Mouse (Mus musculus) frontal cortex, postnatal 10 days (tissue): Measurements from ENCODE around the gene Prkaa1.
"Not testable (repeated sequence)": the region's sequence is repeated elsewhere in the genome, so short reads cannot be mapped to it uniquely, and the experiment has no call there.

Source experiments
- DNase-seq, 2 experiments: peaks; one replicate each; pipeline ENCODE4 v3.0.0; 2022; ENCODE audit warnings: low spot score in 2 of 2, mixed read lengths in 1 of 2

Gene Prkaa1

DNA sequence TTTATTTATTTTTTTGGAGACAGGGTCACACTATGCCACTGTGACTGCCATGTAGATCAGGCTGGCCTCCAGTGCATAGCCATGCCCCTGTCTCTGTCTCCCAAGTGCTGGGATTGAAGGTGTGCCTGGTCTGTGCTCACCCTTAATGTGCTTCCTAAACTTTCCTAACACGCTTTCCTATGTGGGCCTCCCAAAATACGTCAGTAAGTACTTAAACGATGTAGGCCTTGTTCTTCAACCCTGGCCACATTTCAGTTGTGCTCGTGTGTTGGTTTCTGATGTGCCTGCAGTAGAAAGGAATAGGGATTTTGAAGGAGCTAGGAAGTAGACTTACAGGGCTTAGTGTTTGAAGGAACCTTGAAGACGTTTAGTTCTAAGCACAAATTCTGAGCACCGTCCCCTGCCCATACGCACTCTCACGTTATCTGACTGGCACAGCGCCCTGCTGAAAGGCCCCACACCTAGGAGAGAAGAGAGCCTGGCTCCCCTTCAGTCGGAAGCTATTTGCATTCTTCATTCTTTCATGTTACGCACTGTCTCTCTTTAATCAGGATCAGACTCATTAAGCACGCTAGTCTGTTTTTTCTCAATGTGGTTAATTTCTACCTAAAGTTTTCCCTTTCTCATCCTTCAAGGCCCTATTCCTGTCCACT is 21.6 kb downstream of the Prkaa1 start:
- no peak for DNase-seq

DNA sequence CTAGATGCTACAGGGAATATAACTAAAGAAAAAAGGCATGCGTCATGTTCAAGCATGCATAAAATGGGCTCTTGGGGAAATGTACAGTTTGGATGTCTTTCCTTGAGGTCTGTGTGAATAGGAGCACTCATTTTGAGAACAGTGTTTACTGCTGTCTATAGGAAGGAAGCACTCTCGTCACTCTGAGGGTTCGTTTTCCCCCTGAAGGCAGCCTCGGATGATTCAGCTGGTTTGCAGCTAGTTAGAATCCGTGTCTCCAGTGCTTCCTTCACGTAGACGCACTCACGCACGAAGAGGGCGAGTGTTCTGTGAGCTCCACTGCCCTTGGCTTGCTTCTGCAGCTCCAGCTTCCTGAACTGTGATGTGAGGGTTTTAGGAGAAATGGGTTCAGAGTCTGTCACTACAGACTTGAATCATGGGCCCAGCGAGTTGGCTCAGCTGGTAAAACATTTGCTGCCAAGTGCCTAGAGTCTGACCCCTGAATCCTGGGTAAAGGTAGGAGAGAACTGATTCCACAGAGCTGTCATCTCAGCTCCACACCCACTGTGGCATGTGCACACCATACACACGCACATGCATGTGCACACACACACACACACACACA is 29.7 kb downstream of the Prkaa1 start:
- DNase-seq = no peak

DNA sequence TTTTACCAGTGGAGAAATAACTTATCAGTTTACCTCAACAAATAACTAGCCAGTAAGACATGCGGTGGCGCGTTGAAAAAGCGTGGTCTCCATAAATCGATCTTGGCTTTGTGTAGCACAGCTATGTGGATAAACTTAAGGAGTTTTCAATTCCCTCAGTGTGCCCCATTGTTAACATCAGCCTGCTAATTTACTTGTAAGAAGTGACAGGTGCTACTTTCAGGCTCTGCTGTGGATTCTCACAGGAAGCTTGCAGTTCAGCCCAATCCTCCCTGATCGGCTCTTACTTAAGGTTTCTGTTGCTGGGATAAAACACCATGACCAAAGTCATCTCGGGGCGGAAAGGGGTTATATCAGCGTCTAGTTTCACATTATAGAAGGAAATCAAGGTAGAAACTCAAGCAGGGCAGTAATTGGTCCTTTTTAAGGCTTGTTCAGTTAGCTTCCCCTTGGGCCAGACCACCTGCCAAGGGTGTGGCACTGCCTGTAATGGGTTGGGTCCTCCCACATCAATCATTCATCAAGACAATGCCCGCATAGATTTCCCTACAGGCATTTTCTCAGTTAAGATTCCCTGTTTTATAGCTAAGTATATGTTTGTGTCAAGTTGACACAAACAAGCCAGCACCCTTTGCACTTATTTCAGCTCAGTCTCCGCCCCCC is 41.1 kb downstream of the Prkaa1 start:
- no peak for DNase-seq

DNA sequence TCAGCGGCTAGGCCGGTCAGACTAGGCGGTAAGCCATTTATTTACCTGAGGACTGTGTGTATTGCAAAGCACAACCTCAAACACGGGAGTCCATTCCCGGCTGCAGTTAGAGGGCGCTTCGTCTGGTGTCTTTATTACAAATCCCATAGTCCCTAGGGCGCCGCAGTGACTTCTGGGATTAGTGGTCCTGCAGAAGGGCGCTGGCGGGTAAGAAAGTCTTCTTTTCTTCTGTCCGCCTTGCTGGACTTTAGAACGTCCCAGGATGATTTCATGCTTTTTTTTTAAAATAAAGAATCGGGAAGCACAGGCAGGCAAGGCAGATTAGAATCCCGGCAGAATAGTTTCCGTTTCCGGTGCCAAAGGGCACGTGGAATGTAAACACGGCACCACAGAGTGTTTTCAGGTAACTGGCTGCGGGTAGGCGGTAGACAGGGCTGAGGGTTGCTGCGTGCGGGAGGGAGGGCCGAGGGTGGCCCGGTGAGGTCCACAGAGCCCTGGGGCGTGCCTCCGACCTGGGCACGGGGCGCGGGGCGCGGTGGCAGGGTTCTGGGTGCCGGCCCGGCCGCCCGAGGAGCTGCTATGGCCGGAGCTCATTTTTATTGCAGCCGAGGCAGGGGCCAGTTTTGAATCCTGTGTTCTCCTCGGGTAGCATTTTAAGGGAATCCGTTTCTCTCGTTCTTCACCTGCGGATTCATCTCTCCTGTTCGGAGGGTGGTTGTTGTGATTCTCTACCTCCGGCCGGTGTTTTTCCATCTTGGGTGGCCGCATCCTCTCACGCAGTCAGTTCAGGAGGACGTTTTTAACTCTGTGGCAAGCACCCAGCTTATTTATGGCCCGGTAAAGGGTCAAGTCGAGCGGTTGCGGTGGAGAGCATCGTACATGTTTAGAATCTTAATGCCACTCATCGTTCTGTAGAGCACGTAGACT is 42.0 kb downstream of the Prkaa1 start, which contains the start of gene Ttc33:
Gene Ttc33, plus strand, starts transcription at position 160 of the 927 bp plus-strand sequence.
- peak; percentile 55 to 72 for DNase-seq

DNA sequence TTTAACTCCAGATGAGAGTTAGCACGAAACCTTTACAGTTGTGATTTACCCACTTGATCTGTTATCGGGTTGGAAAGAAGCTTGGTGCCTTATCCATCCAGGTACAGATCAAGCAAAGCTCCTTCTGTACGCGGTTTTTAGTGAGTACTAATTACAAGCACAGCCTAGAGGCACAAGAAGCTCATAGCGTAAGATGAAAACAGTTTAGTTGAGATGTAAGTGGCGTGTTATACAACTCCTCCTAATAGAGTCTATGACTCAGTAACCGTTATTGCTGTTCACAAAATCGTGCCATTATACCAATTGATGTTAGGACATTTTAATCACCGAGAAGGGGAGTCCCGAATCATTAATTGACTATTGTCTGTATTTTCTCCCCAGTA is 42.6 kb downstream of the Prkaa1 start:
- no peak for DNase-seq

DNA sequence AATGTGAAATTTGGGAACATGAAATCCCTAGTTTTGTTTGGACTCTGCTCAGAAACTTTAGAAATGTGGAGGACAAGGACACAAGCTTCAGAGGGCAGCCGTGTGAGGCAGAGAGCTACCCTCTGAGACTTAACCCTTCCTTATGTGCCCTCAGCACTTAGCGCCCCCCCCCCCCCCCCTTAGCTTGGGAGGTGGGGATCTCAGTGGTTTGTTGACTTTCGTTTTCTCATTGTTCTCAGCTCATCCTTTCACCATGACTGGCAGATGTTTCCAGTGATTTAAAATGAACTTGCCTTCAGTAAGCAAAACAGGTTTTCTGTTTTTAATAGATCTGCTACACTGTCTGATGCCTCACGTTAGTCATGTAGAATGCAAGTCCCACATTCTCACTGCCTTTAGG is 43.5 kb downstream of the Prkaa1 start:
- no peak for DNase-seq

DNA sequence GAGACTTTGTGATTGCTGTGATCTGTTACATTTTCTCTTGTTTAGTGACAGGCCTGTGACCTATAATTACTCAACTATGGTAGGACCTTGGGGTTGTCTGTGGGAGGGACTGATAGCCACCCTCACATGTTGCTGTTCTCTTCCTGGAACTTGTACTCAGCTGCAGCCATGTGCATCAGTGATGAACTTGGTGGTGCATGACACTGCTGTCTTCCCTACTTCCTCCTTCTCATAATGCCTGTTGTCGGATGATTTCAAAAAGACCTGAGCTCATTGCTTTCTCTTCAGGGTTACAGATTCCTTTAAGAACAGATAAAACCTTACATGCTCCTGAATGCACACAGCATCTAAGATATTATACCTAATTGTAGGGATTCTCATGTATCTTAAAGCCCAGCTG is 44.4 kb downstream of the Prkaa1 start:
- no peak for DNase-seq

DNA sequence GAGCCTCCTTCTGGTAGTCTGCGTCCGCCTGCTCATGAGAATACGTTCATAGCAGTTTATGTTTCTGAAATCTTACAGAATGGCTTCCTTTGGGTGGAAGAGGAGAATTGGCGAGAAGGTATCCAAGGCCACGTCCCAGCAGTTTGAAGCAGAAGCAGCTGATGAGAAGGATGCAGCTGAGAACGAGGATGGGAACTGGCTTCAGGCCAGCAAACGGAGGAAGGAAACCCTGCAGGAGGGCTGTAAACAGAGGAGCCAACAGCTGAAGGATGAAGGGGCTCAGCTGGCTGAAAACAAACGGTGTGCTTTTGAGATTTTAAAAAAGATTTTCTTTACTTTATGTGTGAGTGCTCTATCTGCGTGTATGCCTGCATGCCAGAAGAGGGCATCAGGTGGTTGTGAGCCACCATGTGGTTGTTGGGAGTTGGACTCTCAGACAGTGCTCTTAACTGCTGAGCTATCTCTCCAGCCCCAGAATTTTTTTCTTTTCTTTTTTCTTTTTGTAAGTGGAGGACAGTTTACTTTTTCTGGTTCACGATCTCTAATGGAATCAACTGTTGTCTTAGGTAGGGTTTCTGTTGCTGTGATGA is 45.9 kb downstream of the Prkaa1 start:
- DNase-seq = peak in 1 of 2 experiments; percentile 32

DNA sequence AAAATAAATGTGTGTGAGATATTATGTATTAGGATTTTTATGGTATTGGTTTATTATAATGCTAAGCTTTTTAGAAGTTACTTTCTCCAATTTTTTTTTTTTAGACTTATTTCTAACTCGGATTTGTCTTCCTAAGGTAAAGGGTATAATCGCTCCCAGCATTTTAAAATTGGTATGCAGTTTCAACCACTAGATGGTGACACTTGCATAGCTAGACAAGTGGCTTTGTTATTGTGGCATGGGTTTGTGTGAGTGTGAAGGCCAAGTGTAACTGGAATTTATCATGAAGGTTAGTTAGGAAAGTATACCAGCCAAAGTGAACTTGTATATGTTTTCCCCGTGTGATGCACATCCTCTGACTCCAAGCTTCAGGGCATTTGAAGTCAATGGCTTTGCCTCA is 50.2 kb downstream of the Prkaa1 start:
- DNase-seq = no peak

DNA sequence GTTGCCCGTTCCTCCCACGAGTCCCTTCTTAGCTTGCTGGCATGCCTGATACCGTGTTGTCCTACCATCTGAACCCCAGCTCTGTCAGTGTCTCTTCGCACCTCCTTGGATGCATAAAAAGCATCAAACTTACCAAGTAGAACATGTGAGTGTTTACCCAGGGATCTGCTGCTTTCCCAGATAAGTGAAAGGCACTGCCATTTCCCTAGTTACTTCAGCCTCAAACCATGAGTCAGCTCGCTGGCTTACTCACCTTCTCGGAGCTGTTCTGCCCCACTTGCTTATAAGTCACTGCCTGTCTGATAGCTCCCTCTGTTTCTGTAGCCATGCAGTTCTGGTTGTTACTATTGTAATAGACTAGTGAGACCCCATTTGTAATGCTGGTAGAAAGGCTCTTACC is 50.8 kb downstream of the Prkaa1 start:
- DNase-seq = no peak

DNA sequence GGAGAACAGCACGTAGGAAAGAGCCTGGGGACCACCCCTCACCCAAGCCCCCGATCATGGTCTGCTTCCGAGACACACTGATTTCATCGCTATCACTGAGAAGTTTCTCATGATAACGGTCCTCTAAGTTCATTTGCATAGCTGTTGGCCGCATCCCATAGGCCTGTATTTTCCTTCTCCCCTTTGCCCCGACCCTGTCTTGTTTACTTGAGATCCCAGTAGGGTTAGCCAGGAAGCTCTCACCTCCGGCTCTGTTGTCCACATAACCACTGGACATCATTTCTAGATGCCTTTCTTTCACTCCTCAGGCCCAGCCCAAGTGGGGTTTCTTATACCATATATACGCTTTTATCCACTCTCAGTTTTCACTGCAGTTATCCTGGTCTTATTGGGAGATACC is 51.3 kb downstream of the Prkaa1 start:
- DNase-seq = no peak

DNA sequence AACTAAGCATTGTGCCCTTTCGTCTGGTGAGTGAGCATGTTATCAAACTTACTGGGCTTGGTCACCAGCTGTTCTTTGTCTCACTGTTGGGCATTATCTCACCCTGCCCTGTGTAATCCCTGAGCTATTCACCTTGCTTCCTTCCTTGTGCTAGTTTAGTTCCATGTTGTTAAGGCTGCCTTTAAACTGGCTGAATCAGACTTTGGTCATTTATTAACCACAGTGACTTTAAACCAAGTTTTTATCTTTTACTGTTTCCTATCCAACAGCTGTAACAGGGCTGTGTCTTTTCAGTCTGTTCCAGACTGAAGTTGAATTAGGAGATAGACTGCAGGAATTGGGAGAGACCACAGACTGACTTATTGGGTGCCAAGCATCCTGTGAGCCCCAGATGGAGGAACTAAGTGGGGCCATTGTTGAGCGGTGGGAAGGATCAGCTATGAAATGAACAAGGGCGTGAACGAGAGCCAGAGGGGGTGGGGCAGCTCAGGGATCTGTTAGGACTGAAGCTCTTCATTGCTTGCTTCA is 52.4 kb downstream of the Prkaa1 start:
- no peak for DNase-seq

DNA sequence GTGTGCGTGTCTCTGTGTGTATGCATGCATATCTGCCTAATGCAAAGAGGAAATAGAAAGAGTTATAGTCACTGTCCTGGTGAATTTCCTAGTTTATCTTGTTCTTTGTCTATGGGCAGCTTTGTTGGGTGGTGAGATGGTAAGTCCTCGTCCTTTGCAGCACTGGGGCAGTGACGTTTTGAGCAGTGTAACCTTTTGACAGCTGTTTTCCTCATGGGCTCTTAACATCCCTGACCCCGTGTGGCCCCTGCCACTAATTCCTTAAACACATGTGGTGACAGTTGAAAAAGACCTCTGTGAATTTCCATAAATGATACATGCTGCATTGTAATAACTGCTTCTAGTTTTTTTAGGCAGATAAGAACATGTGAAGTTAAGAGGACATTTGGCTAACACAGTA is 53.0 kb downstream of the Prkaa1 start:
- DNase-seq = no peak

DNA sequence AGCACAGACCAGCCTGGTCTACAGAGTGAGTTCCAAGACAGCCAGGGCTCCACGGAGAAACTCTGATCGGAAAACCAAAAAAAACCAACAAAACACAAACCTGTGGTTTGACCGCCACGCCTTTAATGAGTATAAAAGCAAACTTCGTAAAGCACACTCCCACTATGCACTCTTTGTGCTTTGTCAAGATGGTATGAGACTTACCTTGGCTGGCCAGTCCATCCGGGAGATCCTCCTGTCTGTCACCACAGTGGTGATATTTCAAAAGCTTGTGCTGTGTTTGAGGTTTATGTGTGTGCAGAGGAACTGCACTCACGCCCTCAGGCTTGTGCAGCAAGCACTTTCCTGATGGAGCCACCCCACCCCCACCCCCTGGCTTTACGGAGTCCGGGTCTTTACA is 61.6 kb downstream of the Prkaa1 start:
- no peak for DNase-seq

DNA sequence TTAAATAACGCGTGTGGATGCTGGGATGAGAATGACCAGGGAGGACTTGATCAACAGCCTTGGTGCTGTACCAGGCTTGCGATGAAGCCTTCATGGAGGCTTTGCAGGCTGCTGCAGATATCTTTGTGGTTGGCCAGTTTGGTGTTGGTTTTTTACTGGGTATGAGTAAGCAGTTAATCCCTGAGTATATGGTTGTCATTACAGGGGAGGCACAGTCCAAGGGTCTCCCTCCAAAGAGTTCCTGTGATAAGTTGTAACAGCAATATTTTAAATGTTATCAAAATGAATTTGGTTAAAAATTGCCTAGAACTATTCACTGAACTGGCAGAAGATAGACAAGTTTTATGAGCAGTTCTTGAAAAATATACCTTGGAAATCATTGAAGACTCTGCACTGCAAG is 65.5 kb downstream of the Prkaa1 start:
- DNase-seq = no peak

DNA sequence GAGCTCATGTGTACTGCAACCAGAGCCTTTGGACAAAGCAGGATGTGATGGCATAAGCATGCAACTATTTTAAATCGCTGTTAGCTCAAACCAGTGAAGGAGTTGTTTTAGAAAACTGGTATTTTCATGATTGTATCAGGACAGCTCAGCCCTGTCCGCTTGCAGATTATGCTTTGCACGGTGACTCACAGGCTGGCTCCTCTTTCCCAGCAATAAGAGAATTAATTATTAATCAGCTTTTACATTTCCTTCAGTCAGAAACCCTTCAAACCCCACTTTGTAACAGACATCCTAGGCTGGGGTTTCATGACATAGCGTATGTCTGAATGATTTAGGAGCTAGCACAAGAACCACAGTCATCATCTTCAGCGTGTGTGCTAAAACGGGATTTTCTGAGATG is 76.8 kb downstream of the Prkaa1 start:
- no peak for DNase-seq

DNA sequence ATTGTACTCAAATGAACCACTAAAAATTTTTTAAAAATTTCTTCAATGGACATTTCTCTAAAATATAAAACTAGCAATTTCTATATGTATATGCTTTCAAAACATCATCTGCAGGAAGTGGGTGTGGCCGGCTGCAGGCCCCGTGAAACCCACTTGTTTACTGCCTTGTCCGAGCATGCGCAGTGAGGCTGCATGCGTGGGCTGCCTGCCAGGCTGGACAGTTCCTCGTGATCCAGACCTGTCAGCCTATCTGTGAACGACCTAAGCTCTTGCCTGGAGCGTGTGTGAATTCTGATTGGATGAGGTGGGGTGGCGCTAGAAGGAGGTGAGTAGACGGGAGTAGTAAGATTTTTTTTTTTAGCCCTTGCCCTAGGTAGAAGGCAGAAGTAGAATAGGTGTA is 87.1 kb downstream of the Prkaa1 start:
- not testable (repeated sequence) for DNase-seq
